Mouse (Mus musculus): Measurements from ENCODE around the gene Ube2b.

DNA sequence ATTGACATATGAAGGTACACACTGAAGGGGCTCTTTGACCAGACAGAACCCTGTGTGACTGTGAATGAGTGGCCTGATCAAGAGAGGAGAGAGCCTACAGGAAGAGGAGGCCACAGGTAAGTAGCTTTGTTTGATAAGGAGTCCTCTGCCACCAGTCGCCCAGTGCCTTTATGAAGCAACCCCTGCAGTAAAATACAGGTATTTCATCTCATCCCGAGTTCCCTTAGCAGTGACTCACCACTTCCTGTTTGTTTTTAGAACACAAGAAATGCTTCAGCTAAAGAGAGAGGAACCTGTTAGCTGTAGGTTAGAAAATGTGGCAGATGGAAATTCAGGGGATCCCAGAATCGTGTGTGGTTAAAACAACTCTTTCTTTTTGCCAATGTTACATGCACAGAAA is 35.3 kb upstream of the Ube2b start:
- TF ChIP-seq CHD2 (IDR thresholded peaks at IDR 0.05; ENCODE audit: low read length) (no peak), ETS1 (IDR thresholded peaks at IDR 0.05; ENCODE audit: low read depth, low read length) (no peak), NRF1 (IDR thresholded peaks at IDR 0.05; ENCODE audit: insufficient read depth, low read depth, low read length, poor library complexity, severe bottlenecking) (no peak), POLR2A (IDR thresholded peaks at IDR 0.05; ENCODE audit: control insufficient read depth in 1 of 2, insufficient read depth in 1 of 2, low read depth in 1 of 2, low read length in 2 of 2, poor library complexity in 1 of 2) (no peak), SIN3A (IDR thresholded peaks at IDR 0.05; ENCODE audit: low read length) (no peak), CTCF (IDR thresholded peaks at IDR 0.05 in 2 of 3, conservative IDR thresholded peaks at IDR 0.05 in 1 of 3; ENCODE audit: control insufficient read depth in 1 of 3, insufficient read depth in 1 of 3, low read depth in 2 of 3, low read length in 3 of 3, poor library complexity in 1 of 3, severe bottlenecking in 1 of 3) (no peak)

All from MEL (cell line).